Mouse (Mus musculus) forelimb bud, embryonic 11.5 days (tissue): Measurements from ENCODE around the gene Olfr1179.
"Not testable (repeated sequence)": the region's sequence is repeated elsewhere in the genome, so short reads cannot be mapped to it uniquely, and the experiment has no call there.

Experiments used
- DNase-seq: peaks from one replicate; pipeline ENCODE4 v3.0.0-alpha.2; 2012; ENCODE audit warnings: low read depth, low spot score

The Olfr1179 gene

DNA sequence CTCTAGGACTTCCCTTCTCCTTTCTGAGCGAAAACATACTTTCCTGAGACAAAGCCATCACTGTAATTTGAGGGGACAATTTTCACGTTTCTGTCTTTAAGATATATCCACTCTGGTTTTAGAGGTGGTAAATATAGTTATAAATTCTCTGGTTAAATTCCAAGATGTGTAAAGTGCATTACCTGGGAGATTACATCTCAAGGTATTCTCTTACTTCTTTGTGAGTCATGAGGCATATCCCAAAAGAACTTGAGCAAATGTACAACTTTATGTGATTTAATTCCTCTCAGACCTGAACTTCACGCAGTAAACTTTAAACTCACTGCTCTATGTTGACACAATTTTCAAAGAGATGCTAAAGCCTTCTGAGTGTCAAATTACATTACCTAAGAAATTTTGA is at the start of gene Olfr1179:
Gene Olfr1179 (minus strand): TSS at position 101 of the 400 bp plus-strand sequence.
- DNase-seq: no peak

DNA sequence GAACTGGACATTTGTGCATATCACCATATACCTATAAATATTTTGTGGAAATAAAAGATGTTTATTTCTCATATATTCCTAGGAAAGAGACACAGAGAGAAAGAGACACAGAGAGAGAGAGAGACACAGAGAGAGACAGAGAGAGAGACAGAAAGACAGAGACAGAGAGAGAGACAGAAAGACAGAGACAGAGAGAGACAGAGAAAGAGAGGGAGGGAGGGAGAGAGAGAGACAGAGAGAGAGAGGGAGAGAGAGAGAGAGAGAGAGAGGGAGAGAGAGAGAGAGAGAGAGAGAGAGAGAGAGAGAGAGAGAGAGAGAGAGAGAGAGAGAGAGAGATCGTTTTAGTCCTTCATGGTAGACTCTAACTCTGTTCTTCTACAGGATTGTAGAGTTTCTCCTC is 48.3 kb upstream of the Olfr1179 start, which contains the start of gene Olfr1183:
Gene Olfr1183 (plus strand): TSS at position 301 of the 400 bp plus-strand sequence.
- DNase-seq: not testable (repeated sequence)

DNA sequence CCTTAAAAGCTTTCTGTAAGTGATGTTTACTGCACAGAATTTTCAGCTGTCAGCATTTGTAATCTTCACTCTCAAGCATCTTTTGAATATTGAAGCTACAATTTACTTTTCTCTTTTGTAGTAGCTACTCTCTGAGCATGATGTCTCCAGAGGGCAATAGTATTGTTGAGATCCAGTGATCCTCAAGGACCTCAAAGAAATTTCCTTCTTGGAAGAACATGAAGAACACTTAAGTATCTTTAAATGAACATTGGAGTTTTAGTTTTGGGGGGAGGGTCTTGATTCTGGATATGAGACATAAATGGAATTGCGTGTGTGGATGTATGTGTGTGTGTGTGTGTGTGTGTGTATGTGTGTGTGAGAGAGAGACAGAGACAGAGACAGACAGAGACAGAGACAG is 42.8 kb upstream of the Olfr1179 start, which contains the start of gene Gm13757:
Gene Gm13757 (minus strand): TSS at position 101 of the 400 bp plus-strand sequence.
- no peak for DNase-seq

DNA sequence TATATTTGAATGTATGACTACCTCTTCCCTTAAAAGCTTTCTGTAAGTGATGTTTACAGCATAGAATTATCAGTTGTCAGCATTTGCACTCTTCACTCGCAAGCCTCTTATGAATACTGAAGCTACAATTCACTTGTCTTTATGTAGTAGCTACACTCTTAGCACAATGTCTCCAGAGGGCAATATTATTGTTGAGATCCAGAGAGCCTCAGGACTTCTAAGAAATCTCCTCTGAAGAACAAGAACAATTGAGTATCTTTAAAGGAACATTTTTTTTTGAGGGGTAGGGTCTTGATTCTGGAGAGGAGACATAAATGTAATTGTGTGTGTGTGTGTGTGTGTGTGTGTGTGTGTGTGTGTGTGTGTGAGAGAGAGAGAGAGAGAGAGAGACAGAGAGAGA is 19.8 kb upstream of the Olfr1179 start, which contains the start of gene Olfr1181:
Gene Olfr1181 (minus strand): TSS at position 101 of the 400 bp plus-strand sequence.
- no peak for DNase-seq

DNA sequence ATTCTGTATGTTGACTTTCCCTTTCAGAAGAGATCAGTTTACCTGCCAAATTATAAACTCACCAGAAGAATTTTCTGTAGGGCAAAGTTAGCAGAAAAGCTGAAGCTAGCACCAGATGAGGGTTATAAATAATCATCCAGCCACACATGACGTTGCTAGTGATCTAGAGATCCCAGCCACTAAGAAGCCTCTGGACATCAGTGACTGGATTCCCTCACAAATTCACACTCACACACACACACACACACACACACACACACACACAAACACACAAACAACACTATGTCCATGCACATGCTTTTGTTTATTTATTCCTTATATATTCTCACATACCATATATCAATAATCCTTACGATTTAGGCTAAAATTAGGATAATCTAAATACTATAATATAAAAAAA is 12.8 kb upstream of the Olfr1179 start, which contains the start of gene Olfr1180:
Gene Olfr1180 (minus strand): TSS at position 101 of the 400 bp plus-strand sequence.
- DNase-seq: no peak

DNA sequence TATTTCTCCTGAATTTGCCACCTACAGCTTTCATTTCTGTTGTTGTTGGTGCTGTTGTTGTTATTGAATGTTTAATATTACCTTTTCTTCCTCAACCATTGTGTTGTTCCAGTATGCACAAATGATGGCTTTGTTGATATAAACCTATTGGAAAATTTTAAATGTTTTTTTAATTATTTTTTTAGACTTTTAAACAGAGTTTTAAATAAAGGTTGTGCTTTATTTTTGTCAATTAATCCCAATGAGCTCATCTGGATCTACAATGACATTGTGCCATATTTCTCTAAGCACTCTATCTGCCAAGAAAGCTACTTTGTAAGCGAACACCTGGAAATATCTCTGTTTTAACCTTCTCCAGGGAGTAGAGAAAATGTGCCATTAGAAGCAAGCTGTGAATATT is 19.5 kb downstream of the Olfr1179 start, which contains the start of gene Olfr1178:
Gene Olfr1178 (plus strand): TSS at position 301 of the 400 bp plus-strand sequence.
- no peak for DNase-seq

DNA sequence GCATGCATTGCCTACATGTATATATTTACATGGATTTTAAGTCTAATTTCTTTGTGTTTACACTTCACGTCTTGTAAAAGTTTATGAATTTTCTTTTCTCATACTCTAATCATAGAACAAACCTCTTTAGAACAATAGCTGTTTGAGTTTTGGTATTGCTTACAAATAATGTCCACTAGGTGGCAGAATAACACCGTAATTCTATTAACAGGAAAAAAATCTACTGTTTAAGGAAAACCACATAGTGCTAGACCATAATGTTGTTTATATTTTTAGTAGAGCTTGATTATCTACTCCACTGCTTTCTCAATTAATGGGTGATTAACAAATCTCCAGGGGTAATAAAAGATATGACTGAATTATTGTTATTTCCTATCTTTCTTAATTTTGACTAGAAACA is 49.9 kb downstream of the Olfr1179 start:
- DNase-seq: peak; percentile 40
